Mouse (Mus musculus) CD8-positive naive resting alpha-beta T cell, adult 2 months (primary cell): ENCODE data around the gene Dusp14.

Source experiments
- DNase-seq, 2 experiments: peaks; one replicate each; pipeline ENCODE4 v3.0.0; 2022; ENCODE audit warnings: low read depth in 2 of 2, low spot score in 2 of 2

The Dusp14 gene

GRCm38 (mm10) chr11:84016810-84017508 lies 52.1 kb downstream of the Dusp14 start:
- no peak for DNase-seq

GRCm38 (mm10) chr11:84016147-84016809 lies 52.8 kb downstream of the Dusp14 start:
- no peak for DNase-seq

GRCm38 (mm10) chr11:84013105-84013504 lies 56.0 kb downstream of the Dusp14 start:
- DNase-seq: no peak

GRCm38 (mm10) chr11:84011576-84011975 lies 57.5 kb downstream of the Dusp14 start:
- DNase-seq: no peak

- DNase-seq: no peak
Observed at GRCm38 (mm10) chr11:84011050-84011449, 58.0 kb downstream of the Dusp14 start.

- DNase-seq: no peak
Observed at GRCm38 (mm10) chr11:84010411-84010810, 58.6 kb downstream of the Dusp14 start.

DNA sequence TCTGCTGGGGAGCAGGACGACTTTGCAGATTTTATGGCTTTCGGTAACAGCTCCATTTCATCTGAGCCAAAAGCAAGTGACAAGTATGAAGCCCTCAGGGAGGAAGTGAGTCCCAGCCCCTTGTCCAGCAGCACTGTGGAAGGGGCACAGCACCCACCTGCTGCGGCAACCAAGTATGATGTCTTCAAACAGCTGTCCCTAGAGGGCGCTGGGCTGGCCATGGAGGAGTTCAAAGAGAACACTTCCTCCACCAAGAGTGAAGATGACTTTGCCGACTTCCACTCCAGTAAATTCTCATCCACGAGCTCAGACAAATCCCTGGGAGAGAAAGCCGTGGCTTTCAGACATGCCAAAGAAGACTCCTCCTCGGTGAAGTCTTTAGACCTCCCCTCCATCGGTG lies 60.1 kb downstream of the Dusp14 start:
- DNase-seq: no peak

- DNase-seq: no peak
Observed at GRCm38 (mm10) chr11:84003986-84004385, 65.1 kb downstream of the Dusp14 start.

GRCm38 (mm10) chr11:84001257-84001656 lies 67.8 kb downstream of the Dusp14 start:
- no peak for DNase-seq

DNA sequence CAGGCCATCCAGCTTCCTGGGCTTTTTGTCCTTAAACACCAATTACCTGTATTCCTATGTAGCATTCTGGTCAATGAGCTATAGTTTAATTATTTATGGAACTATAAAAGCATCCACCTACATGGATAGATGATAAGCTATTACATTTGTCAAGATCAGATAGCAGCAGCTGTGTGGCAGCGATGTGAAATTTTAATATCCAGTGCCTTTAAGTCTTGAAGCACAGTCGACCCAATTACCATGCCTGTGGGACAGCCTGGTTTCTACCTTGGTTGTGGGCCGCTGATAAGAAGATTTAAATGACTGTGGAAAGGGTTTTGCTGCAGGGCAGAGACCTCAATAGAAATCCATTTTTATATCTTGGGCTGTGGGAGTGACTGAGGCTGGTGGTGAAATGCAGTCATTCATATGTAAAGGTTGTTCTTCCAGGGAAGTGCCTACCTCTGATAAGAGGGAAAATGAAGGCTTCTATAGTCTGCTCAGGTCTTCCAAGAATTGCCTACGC lies 69.6 kb downstream of the Dusp14 start:
- DNase-seq: no peak

DNA sequence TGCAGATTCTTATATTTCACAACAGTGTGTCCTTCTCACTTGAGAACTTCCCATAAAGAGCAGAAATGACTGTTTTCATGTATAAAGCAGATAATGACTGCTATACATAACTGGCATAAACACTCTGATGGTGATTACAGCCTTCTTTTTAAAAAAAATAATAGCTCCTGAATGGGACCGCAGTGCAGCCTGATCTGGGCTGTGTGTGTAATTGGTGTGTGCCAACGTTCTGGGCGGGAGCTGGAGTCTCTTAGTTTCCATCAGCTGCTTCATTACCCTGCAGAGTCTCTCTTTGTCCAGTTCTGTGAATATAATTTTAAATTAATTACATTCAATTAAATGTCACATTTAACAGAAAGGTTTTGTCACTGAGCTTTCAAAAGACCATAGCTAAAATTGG lies 70.1 kb downstream of the Dusp14 start:
- no peak for DNase-seq
